Mouse (Mus musculus) gastrocnemius, postnatal 25 days (tissue): ENCODE measurements at regions not wholly inside any gene's neighbourhood (a gene's known extent, or its start where the extent isn't known, plus 50 kb on each side); places are given as distances from the start of the nearest gene placed in this dataset.

Experiments
- DNase-seq: peaks from one replicate; pipeline ENCODE4 v3.0.0; 2022

GRCm38 (mm10) chr14:25185556-25185958 lies 273.4 kb upstream of the Zmiz1 start:
- DNase-seq: no peak

DNA sequence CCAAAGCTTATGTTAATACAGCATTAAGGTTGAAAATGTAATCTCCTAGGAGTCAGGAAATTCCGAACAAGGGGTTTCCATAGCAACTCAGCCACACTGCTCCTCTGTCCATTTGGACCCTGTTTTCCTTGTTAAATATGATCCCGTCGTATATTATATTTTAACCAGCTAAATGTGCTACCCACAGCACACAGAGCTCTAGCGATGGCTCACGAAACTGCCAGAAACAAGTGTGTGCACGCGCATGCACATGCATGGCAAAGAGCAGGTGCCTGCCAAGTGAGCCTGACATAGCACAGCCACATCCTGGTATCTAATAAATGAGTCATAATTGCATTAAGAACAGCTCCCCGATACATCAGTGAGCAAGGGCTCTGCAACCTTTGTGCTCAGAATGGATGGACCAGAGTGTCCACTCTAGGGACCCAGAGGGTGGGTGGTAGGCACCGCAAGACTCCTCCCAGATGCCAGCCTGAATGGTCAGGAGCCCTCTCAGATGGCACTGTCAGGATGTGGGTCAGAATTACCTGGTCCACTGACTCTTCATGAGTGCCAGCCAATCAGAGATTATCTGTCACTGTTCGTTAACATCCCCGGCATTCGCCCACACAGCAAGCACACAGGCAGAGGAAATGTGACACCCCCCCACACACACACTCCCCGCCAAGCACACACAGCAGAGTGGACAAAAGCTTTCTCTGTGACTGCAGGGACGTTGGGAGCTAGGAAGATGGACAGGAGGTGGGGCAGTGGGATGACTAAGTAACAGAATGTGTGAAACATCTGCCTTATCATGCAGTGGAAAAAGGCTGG lies 272.8 kb upstream of the Zmiz1 start:
- peak; percentile 48 for DNase-seq

DNA sequence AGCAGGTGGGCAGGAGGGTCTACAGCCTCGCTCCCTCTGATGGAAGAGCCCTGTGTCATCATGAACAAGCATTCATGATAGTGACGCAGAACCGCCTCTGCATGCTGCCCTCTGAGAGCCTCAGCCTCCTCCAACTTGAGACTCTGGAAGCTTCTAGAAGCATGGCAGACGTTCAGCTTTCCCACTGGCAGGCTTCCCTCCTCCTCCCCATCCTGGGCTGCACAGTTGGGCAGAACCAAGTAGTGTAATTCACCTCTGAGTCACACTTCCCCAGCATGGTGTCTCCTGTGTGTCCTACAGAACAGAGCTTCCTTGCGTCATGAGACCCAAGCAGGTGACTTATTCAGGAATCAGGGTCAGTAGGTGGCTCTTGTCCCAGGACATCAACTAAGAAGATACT lies 271.3 kb upstream of the Zmiz1 start:
- DNase-seq: no peak

- DNase-seq: no peak
Observed at GRCm38 (mm10) chr14:25189256-25189655, 269.7 kb upstream of the Zmiz1 start.

- DNase-seq: peak; percentile 68
Observed at GRCm38 (mm10) chr14:25190680-25191270, 268.2 kb upstream of the Zmiz1 start.

DNA sequence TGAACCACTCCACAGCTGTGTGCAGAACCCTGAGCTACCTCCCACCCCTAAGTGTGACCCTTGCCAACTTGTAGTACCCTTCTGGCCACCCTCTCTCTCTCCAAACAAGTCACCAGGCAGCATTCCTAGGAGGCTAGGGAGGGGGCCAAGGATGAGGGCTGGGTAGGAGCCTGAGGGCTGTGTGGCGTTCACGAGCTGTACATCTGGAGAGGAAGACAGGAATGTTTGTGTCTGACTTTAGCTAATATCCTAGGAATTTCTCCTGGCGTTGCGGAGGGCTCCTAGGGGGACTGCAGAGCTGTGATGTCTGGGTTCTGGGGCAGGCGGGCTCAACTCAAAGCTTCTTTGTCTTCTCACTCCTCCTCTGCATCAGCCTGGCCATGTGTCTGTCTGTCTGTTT lies 262.2 kb upstream of the Zmiz1 start:
- no peak for DNase-seq

DNA sequence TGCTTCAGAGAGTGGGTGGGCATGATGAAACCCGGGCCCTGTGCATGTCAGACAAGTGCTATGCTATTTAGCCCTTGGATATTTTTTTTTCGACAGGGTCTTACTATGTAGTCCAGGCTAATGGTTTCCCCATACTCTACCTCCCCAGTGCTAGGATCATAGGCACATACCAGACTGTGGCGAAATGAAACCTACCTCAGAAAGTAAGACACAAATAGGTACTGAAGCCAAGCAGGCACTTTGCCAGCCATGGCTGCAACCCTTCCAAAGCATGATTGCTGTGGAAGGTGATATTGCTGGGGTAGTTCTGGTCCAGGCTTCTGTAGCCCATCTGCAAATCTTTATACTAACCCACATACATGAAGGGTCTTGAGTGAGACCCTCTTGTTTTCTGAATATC lies 259.1 kb upstream of the Zmiz1 start:
- DNase-seq: no peak

DNA sequence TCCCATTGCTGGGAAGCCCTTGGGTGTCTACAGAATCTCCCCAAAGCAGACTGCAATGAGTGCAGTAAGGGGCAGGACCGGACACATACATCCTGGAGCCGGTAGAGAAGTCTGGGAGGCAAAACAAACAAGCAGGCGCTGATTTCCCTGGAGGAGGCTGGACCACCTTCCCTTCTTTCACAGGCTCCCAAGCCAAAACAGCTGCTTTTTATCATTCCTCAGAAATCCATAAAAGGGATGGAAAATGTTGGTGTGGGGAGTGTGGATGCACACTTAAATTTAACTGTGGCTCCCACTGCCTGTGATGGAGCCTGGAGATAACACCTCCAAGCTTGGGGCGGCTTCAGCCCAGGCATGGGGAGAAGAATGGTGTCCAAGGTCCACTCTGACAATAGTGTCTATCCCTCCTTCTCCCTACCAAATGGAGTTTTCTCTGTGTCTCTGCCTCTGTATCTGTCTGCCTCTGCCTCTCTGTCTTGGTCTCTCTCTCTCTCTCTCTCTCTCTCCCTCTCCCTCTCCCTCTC lies 258.3 kb upstream of the Zmiz1 start:
- no peak for DNase-seq

- DNase-seq: no peak
Observed at GRCm38 (mm10) chr14:25202312-25202711, 256.7 kb upstream of the Zmiz1 start.

DNA sequence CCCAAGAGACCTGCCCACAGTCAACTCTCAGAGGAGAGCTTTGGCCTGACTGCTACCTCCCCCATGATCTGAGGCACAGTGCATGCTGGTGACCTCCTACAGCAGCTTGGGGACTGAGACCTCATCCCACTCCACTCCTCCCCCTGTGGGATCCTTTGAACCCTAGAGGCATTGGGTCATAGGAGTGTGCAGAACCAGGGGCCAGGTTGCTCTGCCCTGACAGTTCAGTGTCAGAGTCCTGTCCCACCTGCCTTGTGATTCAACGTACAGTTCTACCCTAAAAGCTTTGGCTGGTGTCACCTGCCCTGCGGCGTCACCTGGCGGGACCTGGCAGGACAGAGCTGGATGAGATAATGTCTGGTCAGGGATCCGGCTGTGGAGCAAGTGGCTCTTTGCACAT lies 254.9 kb upstream of the Zmiz1 start:
- DNase-seq: no peak

GRCm38 (mm10) chr14:25206855-25207254 lies 252.1 kb upstream of the Zmiz1 start:
- no peak for DNase-seq

- no peak for DNase-seq
Observed at GRCm38 (mm10) chr14:25207422-25207821, 251.6 kb upstream of the Zmiz1 start.

DNA sequence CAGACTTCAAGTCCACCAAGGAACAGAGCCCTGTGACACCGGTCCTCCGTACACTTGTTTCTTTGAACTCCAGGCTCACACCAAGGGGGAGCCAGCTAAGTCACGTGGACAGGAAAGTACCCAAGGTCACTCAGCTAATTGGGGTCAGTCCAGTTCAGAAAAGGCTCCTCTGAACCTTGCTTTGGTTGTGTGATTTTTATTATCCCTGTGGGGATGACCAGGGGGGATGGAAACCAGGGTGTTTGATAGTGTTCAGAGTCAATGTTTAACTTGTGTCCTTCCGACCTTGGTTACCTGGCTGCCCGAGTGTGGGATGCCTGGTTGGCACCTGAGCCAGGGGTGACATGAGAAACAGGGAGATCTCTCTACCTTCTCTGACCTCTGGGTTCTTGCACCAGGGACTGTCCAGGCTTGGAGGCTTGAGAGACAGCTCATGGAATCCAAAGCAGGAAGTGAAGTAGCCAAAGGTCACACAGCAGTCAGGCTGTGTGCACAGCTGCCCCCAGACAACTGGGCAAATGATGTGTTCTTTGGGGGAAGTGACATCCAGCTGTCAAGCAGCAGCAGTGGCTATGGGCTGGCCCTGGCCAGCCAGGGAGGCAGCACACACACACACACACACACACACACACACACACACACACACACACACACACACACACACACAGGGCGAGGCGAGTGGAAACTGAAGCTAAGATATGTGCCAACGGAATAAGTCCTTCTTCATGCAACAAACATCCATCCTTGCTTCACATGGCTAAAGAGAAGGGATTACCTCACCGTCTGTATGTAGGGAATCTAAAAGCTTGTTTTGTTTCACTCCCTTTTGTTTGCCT lies 250.5 kb upstream of the Zmiz1 start:
- peak; percentile 28 for DNase-seq

DNA sequence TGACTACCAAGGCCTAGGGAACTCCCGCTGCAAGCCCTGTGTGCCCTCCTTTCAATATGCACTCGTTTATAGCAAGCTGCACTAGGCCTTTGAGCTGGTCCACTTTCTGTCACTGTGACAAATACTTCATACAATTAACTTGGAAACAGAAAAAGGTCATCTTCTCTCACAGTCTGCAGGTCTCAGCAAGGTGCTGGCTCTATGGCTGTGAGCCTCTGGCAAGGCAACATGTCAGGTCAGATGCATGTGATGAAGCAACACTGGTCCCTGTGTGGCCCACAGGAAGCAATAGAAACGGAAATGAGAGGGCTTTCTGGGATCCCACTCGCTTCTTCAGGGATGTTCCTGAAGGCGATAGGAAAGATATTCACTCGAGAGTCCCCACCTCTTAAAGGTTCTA lies 245.9 kb upstream of the Zmiz1 start:
- DNase-seq: no peak

DNA sequence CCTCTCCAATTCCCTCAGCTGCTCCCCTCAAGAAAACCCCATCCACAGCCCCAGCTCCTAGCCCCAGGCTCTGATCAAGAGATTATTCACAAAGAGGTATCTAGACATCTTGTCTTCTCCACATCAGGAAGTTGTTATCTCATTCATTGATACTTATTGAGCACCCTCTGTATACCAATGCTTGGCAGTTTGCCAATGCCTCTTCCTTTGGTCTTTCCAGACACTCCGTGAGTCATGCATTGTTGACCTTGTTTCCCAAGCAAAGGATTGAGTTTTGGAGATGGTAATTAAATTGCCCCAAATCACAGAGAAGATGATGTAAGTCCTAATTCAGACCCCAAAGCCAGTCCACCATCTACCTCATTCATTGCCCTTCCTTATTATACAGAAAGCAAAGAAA lies 235.9 kb upstream of the Zmiz1 start:
- DNase-seq: no peak

- no peak for DNase-seq
Observed at GRCm38 (mm10) chr14:25225214-25225613, 233.8 kb upstream of the Zmiz1 start.

DNA sequence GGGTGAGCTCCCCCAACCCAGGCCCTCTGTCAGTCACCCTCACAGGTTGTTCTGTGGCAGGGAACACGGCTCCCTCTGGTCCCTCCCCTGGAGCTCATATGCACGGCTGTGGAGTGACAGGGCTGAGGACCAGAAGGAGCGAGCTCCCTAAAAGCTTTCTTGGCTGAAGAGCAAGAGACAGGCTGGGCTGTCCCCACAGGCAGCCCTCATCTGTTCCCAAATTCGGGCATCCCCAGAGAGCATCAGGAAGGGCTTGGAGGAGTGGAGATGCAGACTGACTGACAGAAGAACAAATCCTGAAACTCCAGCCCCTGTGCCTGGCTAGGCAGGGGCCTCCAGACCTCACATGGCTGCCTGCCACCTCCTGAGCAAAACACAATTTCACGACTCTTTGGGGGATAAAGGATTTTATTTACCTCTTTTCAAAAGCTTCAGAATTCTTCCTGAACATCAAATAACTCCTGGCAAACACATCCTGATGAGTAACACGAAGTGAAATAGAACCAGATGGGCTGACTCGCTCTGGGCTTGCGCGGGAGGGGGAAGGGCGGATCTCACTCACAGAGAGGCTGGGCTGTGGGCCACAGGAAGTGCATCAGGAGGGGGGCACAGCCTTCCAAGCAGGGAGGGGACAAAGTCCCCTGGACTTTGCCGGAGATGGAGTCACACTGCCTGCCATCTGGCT lies 232.7 kb upstream of the Zmiz1 start:
- peak; percentile 90 for DNase-seq

DNA sequence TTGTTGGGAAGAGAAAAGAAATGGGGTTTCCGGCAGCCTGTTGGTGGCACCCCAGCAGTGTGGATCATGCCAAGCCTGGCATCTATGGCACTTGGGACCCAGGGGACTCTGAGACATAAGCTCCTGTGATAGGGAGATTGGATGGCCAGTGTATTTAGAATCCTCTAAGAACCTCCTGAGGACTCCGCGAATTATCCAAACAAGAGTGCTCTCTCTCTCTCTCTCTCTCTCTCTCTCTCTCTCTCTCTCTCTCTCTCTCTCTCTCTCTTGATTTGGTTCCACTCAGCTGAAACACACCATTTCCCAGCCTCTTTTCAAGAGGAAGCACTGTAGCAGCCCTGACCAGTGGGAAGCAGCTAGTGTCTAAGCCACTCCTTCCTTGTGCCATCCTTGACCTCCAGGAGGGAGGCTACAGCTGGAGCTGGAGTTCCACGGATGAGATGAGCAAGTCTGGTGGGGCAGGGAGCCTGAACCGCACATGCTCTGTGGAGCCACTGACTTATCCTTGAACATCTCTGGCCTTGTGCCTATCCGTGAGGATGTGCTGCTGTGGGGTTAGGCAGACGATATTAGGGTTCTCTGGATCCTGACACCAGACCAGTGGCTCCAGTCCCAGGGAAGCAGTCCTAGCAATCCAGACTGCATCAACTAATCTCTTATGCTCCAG lies 232.0 kb upstream of the Zmiz1 start:
- peak; percentile 50 for DNase-seq

GRCm38 (mm10) chr14:25228321-25229047 lies 230.5 kb upstream of the Zmiz1 start:
- peak; percentile 37 for DNase-seq

GRCm38 (mm10) chr14:25229569-25229968 lies 229.4 kb upstream of the Zmiz1 start:
- peak; percentile 31 for DNase-seq

GRCm38 (mm10) chr14:25231881-25232280 lies 227.1 kb upstream of the Zmiz1 start:
- peak; percentile 21 for DNase-seq
